Mouse (Mus musculus) ZHBTc4 (cell line): ENCODE measurements at regions not wholly inside any gene's neighbourhood (a gene's known extent, or its start where the extent isn't known, plus 50 kb on each side); places are given as distances from the start of the nearest gene placed in this dataset.
A peak's percentile ranks its signal among the peaks of the same experiment; 100 is the strongest.

Source experiments
- DNase-seq: peaks from one replicate; pipeline ENCODE4 v3.0.0-alpha.2; 2011; ENCODE audit warnings: low read depth, low spot score

DNA sequence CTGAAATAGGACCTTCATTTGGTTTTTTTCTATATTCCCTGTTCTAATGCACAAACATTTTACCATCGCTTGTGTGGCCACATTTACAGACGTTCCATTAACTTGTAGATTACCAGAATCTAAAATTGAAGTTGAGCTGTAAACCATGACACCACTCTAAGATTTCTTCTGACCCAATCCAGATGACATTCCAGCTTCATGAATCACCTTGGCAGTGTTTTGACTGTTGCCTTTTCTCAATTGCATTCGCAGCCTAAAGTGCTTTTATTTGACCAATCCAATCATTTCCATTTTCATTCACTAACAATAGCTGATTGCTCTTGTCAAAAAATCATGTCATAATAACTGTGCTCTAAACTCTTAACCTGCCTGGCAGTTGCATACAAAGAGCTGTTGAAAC is 144.8 kb downstream of the Mdfic start:
- no peak for DNase-seq

DNA sequence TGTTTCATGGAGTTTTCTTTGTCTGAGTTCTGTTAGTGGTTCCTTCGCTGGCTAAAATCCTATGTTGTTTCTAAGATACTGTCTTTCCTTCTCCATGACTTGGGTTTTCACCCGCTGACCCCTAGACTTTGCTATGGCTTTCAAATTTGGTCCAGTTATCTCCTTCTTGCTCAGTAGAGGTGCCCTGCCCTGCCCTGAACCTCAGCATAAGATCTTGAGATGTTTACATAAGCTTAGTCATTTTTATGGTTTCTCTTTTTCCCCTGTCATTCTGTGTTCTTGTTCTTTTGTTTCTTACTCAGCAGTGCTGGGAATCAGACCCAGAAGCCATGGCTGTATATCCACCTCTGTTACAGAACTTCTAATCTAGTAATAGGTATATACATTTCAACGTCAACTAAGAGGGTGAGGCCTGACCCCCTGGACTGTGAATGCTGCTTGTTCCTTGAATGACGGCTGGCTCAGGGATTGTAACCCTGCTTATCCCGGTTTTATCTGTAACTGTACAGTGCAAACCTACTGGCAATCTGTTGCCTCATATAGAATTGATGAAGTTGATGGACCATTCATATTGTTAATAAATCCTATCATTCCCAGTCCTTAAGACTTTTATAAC is 161.9 kb downstream of the Mdfic start:
- no peak for DNase-seq

DNA sequence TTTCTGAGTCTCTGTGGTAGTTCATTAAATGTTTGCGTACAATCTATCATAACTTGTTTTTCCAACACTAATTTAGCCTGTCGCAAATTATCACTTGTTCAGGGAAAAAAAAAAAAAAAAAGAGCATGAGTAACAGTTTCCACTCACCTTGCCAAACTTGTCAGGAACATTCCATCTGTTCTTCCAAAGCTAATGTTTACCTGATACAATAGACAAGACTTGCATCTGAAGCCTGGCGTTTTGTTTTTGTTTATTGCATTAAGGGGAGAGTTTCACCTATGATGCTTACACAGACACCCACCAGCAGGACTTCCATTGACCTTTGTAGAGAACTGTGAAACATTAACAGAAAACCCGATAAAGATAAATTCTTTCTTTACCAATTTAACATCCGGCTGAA is 172.6 kb downstream of the Mdfic start:
- DNase-seq: no peak

DNA sequence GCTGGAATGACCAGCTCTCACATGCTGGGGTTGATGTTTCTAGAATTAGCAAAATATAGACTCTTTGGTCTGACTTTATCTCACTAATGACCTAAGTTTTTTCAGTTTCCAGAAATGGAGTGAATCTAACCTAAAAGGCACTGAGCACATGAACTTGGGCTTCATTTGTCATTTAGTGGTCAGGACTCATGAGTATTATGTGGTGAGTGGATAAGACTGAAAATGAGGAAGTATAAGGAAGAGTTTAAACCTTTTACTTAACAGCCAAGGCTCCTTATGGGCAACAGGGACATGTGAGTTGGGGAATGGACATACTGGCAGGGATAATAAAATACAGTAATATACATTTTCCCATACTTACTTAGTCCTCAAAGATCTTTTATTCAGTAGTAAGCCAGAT is 180.0 kb downstream of the Mdfic start:
- no peak for DNase-seq

DNA sequence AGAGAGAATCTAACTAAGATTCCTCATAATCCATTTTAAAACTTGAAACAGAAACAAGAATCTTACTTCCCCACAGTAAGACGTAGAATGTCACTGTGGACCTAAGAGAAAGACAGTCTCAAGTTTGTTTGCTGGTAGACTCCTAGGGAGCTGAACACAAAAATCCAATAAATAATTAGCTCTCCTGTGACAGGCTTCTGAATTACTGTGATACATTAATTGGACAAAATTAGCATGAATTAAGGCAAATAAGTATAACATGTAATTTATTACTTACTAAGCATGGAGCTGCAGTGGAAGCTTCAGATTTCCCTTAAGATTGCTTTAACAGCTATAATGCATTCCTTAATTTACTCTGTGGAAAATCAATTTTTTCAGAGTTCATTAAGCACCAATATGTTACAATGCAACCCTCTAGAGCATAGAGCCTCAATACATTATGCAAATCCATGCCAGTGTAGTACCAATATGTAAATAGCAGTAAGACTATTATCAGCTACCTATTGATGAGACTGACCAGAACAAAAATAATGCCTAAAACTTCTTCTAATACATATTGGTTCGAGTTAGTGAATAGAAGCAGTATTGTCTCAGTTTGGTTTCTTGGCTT is 182.3 kb downstream of the Mdfic start:
- no peak for DNase-seq

DNA sequence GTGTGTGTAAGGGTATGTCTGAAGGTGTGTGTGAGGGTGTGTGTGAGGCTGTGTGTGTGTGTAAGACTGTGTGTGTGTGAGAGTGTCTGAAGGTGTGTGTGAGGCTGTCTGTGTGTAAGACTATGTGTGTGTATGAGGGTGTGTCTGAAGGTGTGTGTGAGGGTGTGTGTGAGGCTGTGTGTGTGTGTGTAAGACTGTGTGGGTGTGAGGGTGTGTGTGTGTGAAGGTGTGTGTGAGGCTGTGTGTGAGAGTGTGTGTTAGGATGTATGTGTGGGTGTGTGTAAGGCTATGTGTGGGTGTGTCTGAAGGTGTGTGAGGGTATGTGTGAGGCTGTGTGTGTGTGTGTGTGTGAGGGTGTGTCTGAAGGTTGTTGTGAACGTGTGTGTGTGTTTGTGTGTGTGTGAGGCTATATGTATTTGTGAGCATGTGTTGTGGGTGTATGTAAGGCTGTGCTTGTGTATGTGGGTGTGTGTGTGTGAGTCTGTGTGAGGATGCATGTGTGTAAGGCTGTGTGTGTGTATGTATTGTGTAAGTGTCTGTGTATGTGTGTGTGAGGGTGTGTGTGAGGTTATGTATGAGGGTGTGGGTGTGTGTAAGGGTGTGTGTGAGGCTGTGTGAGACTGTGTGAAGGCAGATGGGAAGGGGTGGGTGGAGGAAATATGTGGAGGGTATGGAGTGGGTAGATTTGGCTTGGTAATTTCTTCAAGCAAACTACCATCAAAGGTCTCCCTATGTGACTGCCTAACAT is 190.1 kb downstream of the Mdfic start:
- no peak for DNase-seq

DNA sequence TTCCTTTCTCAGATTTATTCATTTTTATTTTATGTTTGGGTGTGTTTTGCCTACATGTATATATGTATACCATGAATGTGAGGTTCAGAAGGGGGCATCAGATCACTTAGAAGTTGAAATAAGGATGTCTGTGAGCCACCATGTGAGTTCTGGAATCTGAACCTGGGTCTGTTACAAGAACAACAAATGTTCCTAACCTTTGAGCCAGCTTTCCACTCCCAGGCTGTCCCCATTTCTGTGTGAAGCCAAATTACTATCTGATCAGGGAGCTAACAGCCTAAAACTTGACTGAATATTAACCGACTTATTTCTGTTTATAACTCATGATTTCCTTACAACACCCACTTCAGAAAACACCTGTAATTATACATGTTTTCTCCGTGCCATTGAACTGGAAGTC is 209.2 kb downstream of the Mdfic start:
- DNase-seq: no peak

DNA sequence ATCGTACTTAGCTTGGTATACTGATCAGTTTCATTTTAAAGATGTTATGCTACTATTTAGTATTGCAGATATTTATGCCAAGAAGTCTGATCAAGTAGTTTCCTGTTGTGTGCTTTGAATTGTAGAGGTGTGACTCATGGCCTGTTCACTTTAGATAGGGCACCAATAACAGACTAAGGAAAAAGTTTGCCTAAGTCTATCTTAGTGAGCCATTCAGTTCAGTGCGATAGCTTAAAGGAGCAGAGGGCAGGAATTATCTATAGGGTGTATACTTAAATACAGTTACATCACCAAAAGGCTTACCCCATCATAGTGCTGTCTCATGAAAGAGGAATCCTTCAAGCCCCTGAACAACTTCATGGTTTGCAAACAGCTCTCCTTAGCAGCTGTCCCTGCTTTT is 229.8 kb downstream of the Mdfic start:
- DNase-seq: no peak

DNA sequence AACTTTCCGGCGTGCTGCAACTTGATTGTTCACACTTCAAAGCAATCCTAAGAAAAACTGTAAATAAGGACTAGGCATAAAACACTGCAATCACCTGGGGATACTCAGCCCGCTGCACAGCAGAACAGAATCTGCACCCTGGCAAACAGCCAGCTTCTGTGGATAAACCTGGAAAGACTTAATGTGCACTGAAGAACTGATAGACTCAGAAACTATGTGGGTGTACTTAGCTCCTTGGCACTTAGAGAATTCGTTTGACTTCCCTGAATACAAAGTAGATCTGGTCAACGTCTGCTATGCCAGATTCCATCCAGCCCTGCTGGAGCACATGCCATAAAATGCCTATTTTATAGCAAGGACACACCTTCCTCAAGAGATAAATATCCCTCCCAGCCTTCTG is 266.9 kb downstream of the Mdfic start:
- peak; percentile 2 for DNase-seq
